Mouse (Mus musculus) ES-E14 (cell line): ENCODE results near the gene Lacc1. TPM values are rescaled to one million over a fixed set of nuclear protein-coding genes. Genes with fewer than 3 reads are reported as not detected.
A peak's percentile ranks its signal among the peaks of the same experiment; 100 is the strongest.

ENCODE experiments used
- DNase-seq: peaks from one replicate; pipeline ENCODE4 v3.0.0-alpha.2; 2013; ENCODE audit warnings: low read depth, low spot score
- H3K27ac ChIP-seq: 2 replicates; pipeline ENCODE4 v1.5.1; 2012; ENCODE audit warnings: low read depth, mild to moderate bottlenecking, low read length, moderate library complexity, mixed read lengths; ENCODE audit not compliant: poor library complexity, insufficient read depth, severe bottlenecking
- H3K36me3 ChIP-seq: 2 replicates; pipeline ENCODE4 v1.6.1; 2012; ENCODE audit warnings: mild to moderate bottlenecking, low read length, moderate library complexity, mixed read lengths; ENCODE audit not compliant: control insufficient read depth, poor library complexity, insufficient read depth, severe bottlenecking
- H3K4me1 ChIP-seq, 2 experiments: fragments of 150-350 bp in 1 of 2; sonication (generic) in 1 of 2; 2 replicates each; pipeline ENCODE4 v1.6.1; 2012; ENCODE audit warnings: low read length in 2 of 2, mild to moderate bottlenecking in 1 of 2, mixed read lengths in 1 of 2; ENCODE audit not compliant: control insufficient read depth in 2 of 2, insufficient read depth in 2 of 2, poor library complexity in 1 of 2
- H3K4me3 ChIP-seq, 2 experiments: fragments of 150-350 bp in 1 of 2; sonication (generic) in 1 of 2; 2 replicates each; pipeline ENCODE4 v1.5.1; 2012; ENCODE audit warnings: low read length in 2 of 2, low read depth in 1 of 2, mild to moderate bottlenecking in 1 of 2, mixed read lengths in 1 of 2; ENCODE audit not compliant: insufficient read depth in 1 of 2, poor library complexity in 1 of 2, severe bottlenecking in 1 of 2
- H3K9ac ChIP-seq: 2 replicates; pipeline ENCODE4 v1.6.1; 2012; ENCODE audit warnings: low read depth, mild to moderate bottlenecking, low read length, mixed read lengths; ENCODE audit not compliant: poor library complexity, insufficient read depth, severe bottlenecking
- H3K9me3 ChIP-seq: fragments of 150-350 bp; sonication (generic); 2 replicates; pipeline ENCODE4 v1.6.1; 2012; ENCODE audit warnings: low read depth, mild to moderate bottlenecking, low read length; ENCODE audit not compliant: control insufficient read depth, insufficient read depth
- CHD2 ChIP-seq: IDR thresholded peaks from 2 replicates; pipeline ENCODE4 v1.6.1; 2014; ENCODE audit warnings: mild to moderate bottlenecking, low read depth, low read length, inconsistent platforms
- HCFC1 ChIP-seq: IDR thresholded peaks from 2 replicates; pipeline ENCODE4 v1.6.1; 2012; ENCODE audit warnings: low read length, inconsistent platforms, borderline replicate concordance; ENCODE audit not compliant: insufficient read depth
- MAFK ChIP-seq: IDR thresholded peaks from 2 replicates; pipeline ENCODE4 v1.6.1; 2014; ENCODE audit warnings: mild to moderate bottlenecking, low read depth, low read length, inconsistent platforms; ENCODE audit not compliant: insufficient read depth
- ZC3H11A ChIP-seq: IDR thresholded peaks from 2 replicates; pipeline ENCODE4 v1.6.1; 2012; ENCODE audit warnings: low read depth, mild to moderate bottlenecking, inconsistent platforms, low read length, borderline replicate concordance
- ZNF384 ChIP-seq: IDR thresholded peaks from 2 replicates; pipeline ENCODE4 v1.6.1; 2012; ENCODE audit warnings: low read depth, low read length, inconsistent platforms
- in situ Hi-C, 2 experiments: fragments of 600-800 bp; cut with MboI; formaldehyde crosslinking; loops; one replicate each; pipeline ENCODE4 v1.15.1; 2025; ENCODE audit warnings: low sequenced_read_pairs in 2 of 2, inconsistent platforms in 1 of 2; ENCODE audit not compliant: unreplicated experiment in 2 of 2
- total RNA-seq: library from RNA; depleted of rRNA; stranded (reverse); fragments of 300-350 nt; gene quantifications from 2 replicates; pipeline ENCODE4 v1.2.3, GENCODE M21; 2012; rRNA removed

Lacc1 gene
- total RNA-seq = 2.5 and 3.0 TPM in 2 replicates

- H3K36me3 ChIP-seq = no peaks in the 10 kb centered on the region
- H3K9ac ChIP-seq = peak within 1 kb of the TSS; percentile 78
- TF ChIP-seq ZNF384 (peak; percentile 43; the same call in 1 of the 2 replicates), CHD2 (no peak)
- DNase-seq = peak; percentile 39
- no peak within 1 kb of the TSS for H3K27ac ChIP-seq
- no peaks in the 10 kb centered on the region for H3K9me3 ChIP-seq
- in situ Hi-C loops = no loop called here
- H3K4me3 ChIP-seq = peak within 1 kb of the TSS; percentile 71 to 79
- no peaks in the 10 kb centered on the region for H3K4me1 ChIP-seq
These were observed at the start of gene Lacc1, which contains the start of gene Ccdc122 for GRCm38 (mm10) chr14:77036226-77037046. TSS of gene Lacc1 (minus strand) at chr14:77036904. TSS of gene Ccdc122 (plus strand) at chr14:77036772.

- no peak overlapping the region for H3K4me3 ChIP-seq
- H3K27ac ChIP-seq = no peak overlapping the region
- H3K9me3 ChIP-seq = no peaks in the 10 kb centered on the region
- no peak overlapping the region for H3K9ac ChIP-seq
- no peak for TF ChIP-seq MAFK
- TF ChIP-seq ZC3H11A = no peak
- TF ChIP-seq HCFC1 = no peak
- TF ChIP-seq ZNF384 = no peak
- TF ChIP-seq CHD2 = no peak
- H3K4me1 ChIP-seq = no peaks in the 10 kb centered on the region
- no peaks in the 10 kb centered on the region for H3K36me3 ChIP-seq
- in situ Hi-C loops = no loop called here
- DNase-seq = no peak
These were observed 44.5 kb upstream of the Lacc1 start for GRCm38 (mm10) chr14:77081248-77081647.

GRCm38 (mm10) chr14:77069361-77069760, 32.7 kb upstream of the Lacc1 start:
- Histone ChIP-seq H3K9me3 (no peaks in the 10 kb centered on the region), H3K27ac (no peak overlapping the region), H3K4me3 (no peak overlapping the region), H3K36me3 (no peaks in the 10 kb centered on the region), H3K9ac (no peak overlapping the region), H3K4me1 (no peaks in the 10 kb centered on the region)
- no peak for TF ChIP-seq CHD2
- no peak for TF ChIP-seq MAFK
- no peak for TF ChIP-seq ZC3H11A
- no peak for TF ChIP-seq ZNF384
- in situ Hi-C loops = no loop called here
- DNase-seq = no peak

GRCm38 (mm10) chr14:77053288-77053687, 16.6 kb upstream of the Lacc1 start:
- Histone ChIP-seq H3K27ac (no peak overlapping the region), H3K36me3 (no peaks in the 10 kb centered on the region), H3K4me3 (no peak overlapping the region), H3K9me3 (no peaks in the 10 kb centered on the region; the same call in 1 of the 2 replicates), H3K9ac (no peak overlapping the region), H3K4me1 (no peaks in the 10 kb centered on the region)
- in situ Hi-C loops = no loop called here
- DNase-seq = no peak
- no peak for TF ChIP-seq CHD2
- TF ChIP-seq HCFC1 = no peak
- TF ChIP-seq MAFK = no peak
- TF ChIP-seq ZNF384 = no peak
- no peak for TF ChIP-seq ZC3H11A

GRCm38 (mm10) chr14:77037832-77038425, 1.2 kb upstream of the Lacc1 start:
- no peak overlapping the region for H3K4me3 ChIP-seq
- in situ Hi-C loops = no loop called here
- no peak overlapping the region for H3K27ac ChIP-seq
- TF ChIP-seq ZC3H11A (no peak), MAFK (no peak), HCFC1 (no peak), ZNF384 (no peak), CHD2 (no peak)
- H3K9ac ChIP-seq = no peak overlapping the region
- no peaks in the 10 kb centered on the region for H3K36me3 ChIP-seq
- no peaks in the 10 kb centered on the region for H3K4me1 ChIP-seq
- no peak for DNase-seq
- H3K9me3 ChIP-seq = no peaks in the 10 kb centered on the region
